Mouse (Mus musculus) liver, adult 2 months (tissue): Measurements from ENCODE around the gene Ncf4. TPM values are rescaled to one million over a fixed set of nuclear protein-coding genes. Genes with fewer than 3 reads are reported as not detected.
"Not testable (repeated sequence)": the region's sequence is repeated elsewhere in the genome, so short reads cannot be mapped to it uniquely, and the experiment has no call there.

Experiments
- DNase-seq: peaks from one replicate; pipeline ENCODE4 v3.0.0-alpha.2; 2011; ENCODE audit warnings: low read depth, low spot score; ENCODE audit errors: extremely low read depth
- H3K27ac ChIP-seq: fragments of 200-500 bp; replicated peaks from 2 replicates; pipeline ENCODE4 v1.5.1; 2012; ENCODE audit warnings: low read depth, mild to moderate bottlenecking, control low read depth, inconsistent platforms, low read length; ENCODE audit not compliant: insufficient read depth
- H3K27me3 ChIP-seq: fragments of 200-500 bp; 2 replicates; pipeline ENCODE4 v1.6.1; 2012; ENCODE audit warnings: mild to moderate bottlenecking, moderate library complexity, low read length, inconsistent platforms; ENCODE audit not compliant: control insufficient read depth, insufficient read depth
- H3K36me3 ChIP-seq: fragments of 200-500 bp; 2 replicates; pipeline ENCODE4 v1.6.1; 2012; ENCODE audit warnings: low read length, inconsistent platforms; ENCODE audit not compliant: control insufficient read depth, insufficient read depth
- H3K4me1 ChIP-seq: fragments of 200-500 bp; 2 replicates; pipeline ENCODE4 v1.6.1; 2011; ENCODE audit warnings: low read length; ENCODE audit not compliant: control insufficient read depth, insufficient read depth
- H3K4me3 ChIP-seq: fragments of 200-500 bp; 2 replicates; pipeline ENCODE4 v1.5.1; 2011; ENCODE audit warnings: low read depth, mild to moderate bottlenecking, control low read depth, low read length, moderate library complexity; ENCODE audit not compliant: insufficient read depth
- H3K79me2 ChIP-seq: fragments of 200-500 bp; 2 replicates; pipeline ENCODE4 v1.6.1; 2012; ENCODE audit warnings: inconsistent platforms, mild to moderate bottlenecking, low read length, moderate library complexity; ENCODE audit not compliant: control insufficient read depth, insufficient read depth
- H3K9ac ChIP-seq: fragments of 200-500 bp; 2 replicates; pipeline ENCODE4 v1.6.1; 2012; ENCODE audit warnings: low read depth, mild to moderate bottlenecking, control low read depth, inconsistent platforms, low read length
- CTCF ChIP-seq: fragments of 200-500 bp; IDR thresholded peaks from 2 replicates; pipeline ENCODE4 v1.5.1; 2011; ENCODE audit warnings: low read depth, low read length, control low read depth
- POLR2A ChIP-seq: fragments of 200-500 bp; IDR thresholded peaks from 2 replicates; pipeline ENCODE4 v1.6.1; 2011; ENCODE audit warnings: low read length, control low read depth; ENCODE audit not compliant: insufficient read depth; ENCODE audit errors: extremely low read depth
- WGBS: fragments of 180-500 bp; shearing (Covaris S2); methylation state at CpG from one replicate; pipeline ENCODE4 v1.1.7; 2018; 5-methylcytosine and 5-hydroxymethylcytosine counted together
- polyA plus RNA-seq: library from polyadenylated mRNA; depleted of rRNA; stranded (reverse); fragments of >200 nt; gene quantifications from 2 replicates; pipeline ENCODE4 v1.2.3, GENCODE M21; 2012
- total RNA-seq: library from RNA; depleted of rRNA; stranded (reverse); fragments of >200 nt; gene quantifications from 2 replicates; pipeline ENCODE4 v1.2.3, GENCODE M21; 2014

The Ncf4 gene
- total and polyA plus RNA-seq, 2 experiments, result 2.1 to 2.5 TPM

- H3K4me3 ChIP-seq, result peak overlapping the region; percentile 23; the same call in 1 of the 2 replicates
- WGBS, result 75% methylated on average over 18 of the region's 18 CpGs
- no peak overlapping the region for H3K9ac ChIP-seq
Measured at GRCm38 (mm10) chr15:78246143-78247116, 1.8 kb downstream of the Ncf4 start.

DNA sequence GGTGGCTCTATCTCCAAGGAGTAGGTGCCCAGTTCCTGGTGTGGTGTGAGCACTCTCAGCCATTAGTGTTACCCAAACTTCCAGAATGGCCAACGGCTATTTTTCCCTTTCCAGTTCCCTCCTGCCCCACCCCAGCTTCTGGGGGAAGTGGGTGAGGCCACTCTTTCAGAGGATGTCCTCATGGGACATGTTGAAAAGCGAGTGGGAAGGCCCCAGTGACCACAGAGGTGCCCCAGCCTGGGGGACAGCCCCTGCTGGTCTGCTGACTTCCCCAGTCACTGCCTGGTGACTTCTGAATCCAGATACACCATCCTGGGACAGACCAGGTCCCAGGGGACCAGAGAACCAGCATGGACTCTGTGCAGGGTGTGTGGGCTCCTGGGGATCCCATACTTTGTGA is 3.1 kb downstream of the Ncf4 start:
- Histone ChIP-seq H3K27ac (no peak overlapping the region), H3K79me2 (no peaks in the 10 kb centered on the region), H3K4me3 (no peak overlapping the region), H3K4me1 (no peaks in the 10 kb centered on the region), H3K36me3 (no peaks in the 10 kb centered on the region), H3K27me3 (no peaks in the 10 kb centered on the region), H3K9ac (no peak overlapping the region)
- TF ChIP-seq CTCF, result no peak
- TF ChIP-seq POLR2A, result no peak
- no peak for DNase-seq
- 63% methylated on average over 2 of the region's 2 CpGs for WGBS

More at GRCm38 (mm10) chr15:78246143-78247116, 1.8 kb downstream of the Ncf4 start:
- TF ChIP-seq CTCF (no peak), POLR2A (no peak)
- peak; percentile 14 for DNase-seq
- H3K79me2 ChIP-seq, result no peaks in the 10 kb centered on the region
- no peak overlapping the region for H3K27ac ChIP-seq
- H3K36me3 ChIP-seq, result no peaks in the 10 kb centered on the region
- H3K4me1 ChIP-seq, result no peaks in the 10 kb centered on the region
- no peaks in the 10 kb centered on the region for H3K27me3 ChIP-seq

DNA sequence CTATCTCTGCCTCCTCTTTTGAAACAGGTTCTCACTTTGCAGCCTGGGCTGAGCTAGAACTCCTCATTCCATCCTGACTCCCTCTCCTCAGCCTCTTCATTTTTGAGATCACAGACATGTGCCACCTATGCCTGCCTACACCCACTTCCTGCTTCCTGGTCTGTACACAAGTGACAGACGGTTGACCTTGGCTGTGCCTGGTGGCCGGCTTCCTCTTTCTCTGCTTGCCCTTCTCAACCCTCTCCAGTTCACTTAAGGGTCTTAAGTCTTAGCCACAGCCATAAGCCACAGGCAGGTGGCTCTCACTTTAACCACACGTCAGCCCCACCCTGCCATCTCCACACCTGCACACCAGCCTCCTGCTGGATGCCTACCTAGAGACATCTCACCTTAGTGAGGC is 3.8 kb downstream of the Ncf4 start:
- no peak overlapping the region for H3K27ac ChIP-seq
- TF ChIP-seq POLR2A (no peak), CTCF (no peak)
- no peaks in the 10 kb centered on the region for H3K36me3 ChIP-seq
- 51% methylated on average over 3 of the region's 3 CpGs for WGBS
- no peaks in the 10 kb centered on the region for H3K27me3 ChIP-seq
- no peaks in the 10 kb centered on the region for H3K79me2 ChIP-seq
- DNase-seq, result no peak
- no peak overlapping the region for H3K4me3 ChIP-seq
- no peak overlapping the region for H3K9ac ChIP-seq
- H3K4me1 ChIP-seq, result no peaks in the 10 kb centered on the region

DNA sequence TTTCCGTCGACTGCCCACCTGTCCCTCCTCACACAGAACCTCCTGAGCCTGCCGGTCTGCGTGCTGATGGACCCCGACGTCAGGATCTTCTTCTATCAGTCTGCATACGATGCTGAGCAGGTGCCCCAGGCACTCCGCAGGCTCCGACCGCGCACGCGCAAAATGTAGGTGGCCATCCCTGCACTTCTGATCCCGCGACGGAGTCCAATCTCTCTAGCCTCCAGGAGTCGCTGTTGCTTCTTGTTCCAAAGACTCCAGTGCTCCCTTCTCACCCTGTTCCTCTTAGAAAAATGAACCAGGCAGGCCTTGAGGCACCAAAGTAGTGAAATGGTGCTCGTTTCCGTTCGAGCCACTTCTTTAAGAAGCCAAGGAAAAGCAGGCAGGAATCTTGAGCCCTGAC is 10.2 kb downstream of the Ncf4 start:
- TF ChIP-seq POLR2A, result no peak
- TF ChIP-seq CTCF, result peak; percentile 46
- peak; percentile 15 for DNase-seq
- no peaks in the 10 kb centered on the region for H3K27me3 ChIP-seq
- no peaks in the 10 kb centered on the region for H3K79me2 ChIP-seq
- 29% methylated on average over 20 of the region's 20 CpGs for WGBS
- H3K9ac ChIP-seq, result no peak overlapping the region
- H3K27ac ChIP-seq, result no peak overlapping the region
- H3K4me1 ChIP-seq, result no peaks in the 10 kb centered on the region
- H3K4me3 ChIP-seq, result no peak overlapping the region
- H3K36me3 ChIP-seq, result no peaks in the 10 kb centered on the region

GRCm38 (mm10) chr15:78256602-78257259 is 12.1 kb downstream of the Ncf4 start:
- H3K9ac ChIP-seq, H3K79me2 ChIP-seq, H3K4me3 ChIP-seq, H3K27me3 ChIP-seq, H3K36me3 ChIP-seq, H3K4me1 ChIP-seq, H3K27ac ChIP-seq, DNase-seq: not testable (repeated sequence)
